Comparison of ENCODE assay signal across 21 mouse cellular contexts in genomic region chr16:85095923-85096322, GRCm38 (mm10).
DNase-seq lines count a peak whose midpoint lies in the region; ATAC-seq and TF ChIP-seq lines count a peak whose summit lies in the region.
"Had no signal": no experiment of that assay in that cellular context is flagged by ENCODE, and none has a peak within 500 bp of the region (broad histone marks: within the 10 kb centered on the region; RNA-seq: fewer than 3 reads in every experiment).

No protein-coding gene starts in this region.

- H3K27ac ChIP-seq in forebrain, embryonic 14.5 days (ENCODE audit: low read depth, low read length) = 0 out of 2 replicates have a peak overlapping the region, but pooled peaks have one; percentile 11
- H3K27ac ChIP-seq in forebrain, embryonic 12.5 days = no peak overlapping the region
- H3K27ac ChIP-seq in hindbrain, embryonic 13.5 days = peak overlapping the region; percentile 58; the same call in 1 of the 2 replicates
- no peak overlapping the region for H3K27ac ChIP-seq in hindbrain, embryonic 11.5 days (ENCODE audit: low read depth, low read length)
- no peak overlapping the region for H3K27ac ChIP-seq in lung, embryonic 14.5 days (ENCODE audit: low read depth)
- peak overlapping the region; percentile 43; the same call in 1 of the 2 replicates for H3K27ac ChIP-seq in neural tube, embryonic 13.5 days (replicated peaks)
- H3K27ac ChIP-seq: heart, embryonic 15.5 days had no signal

- no peaks in the 10 kb centered on the region for H3K9me3 ChIP-seq in forebrain, embryonic 14.5 days (replicated peaks; ENCODE audit: control insufficient read depth, low read length)
- no peaks in the 10 kb centered on the region for H3K9me3 ChIP-seq in forebrain, embryonic 12.5 days
- no peaks in the 10 kb centered on the region for H3K9me3 ChIP-seq in hindbrain, embryonic 13.5 days
- H3K9me3 ChIP-seq in hindbrain, embryonic 11.5 days (ENCODE audit: control insufficient read depth, low read length) = no peaks in the 10 kb centered on the region
- H3K9me3 ChIP-seq in lung, embryonic 14.5 days (ENCODE audit: low read depth, low read length) = no peaks in the 10 kb centered on the region
- H3K9me3 ChIP-seq in neural tube, embryonic 13.5 days = no peaks in the 10 kb centered on the region
- H3K9me3 ChIP-seq: heart, embryonic 12.5 days; heart, embryonic 15.5 days; hindbrain, embryonic 12.5 days had no signal

- H3K9ac ChIP-seq in forebrain, embryonic 14.5 days (ENCODE audit: low read length) = no peak overlapping the region
- H3K9ac ChIP-seq in forebrain, embryonic 12.5 days = no peak overlapping the region
- no peak overlapping the region for H3K9ac ChIP-seq in hindbrain, embryonic 13.5 days
- no peak overlapping the region for H3K9ac ChIP-seq in hindbrain, embryonic 11.5 days (ENCODE audit: low read depth, low read length)
- H3K9ac ChIP-seq in lung, embryonic 14.5 days = no peak overlapping the region
- no peak overlapping the region for H3K9ac ChIP-seq in neural tube, embryonic 13.5 days
- H3K9ac ChIP-seq: heart, embryonic 12.5 days; heart, embryonic 15.5 days; hindbrain, embryonic 12.5 days had no signal

- no peak overlapping the region for H3K4me2 ChIP-seq in forebrain, embryonic 14.5 days (ENCODE audit: low read length)
- H3K4me2 ChIP-seq in forebrain, embryonic 12.5 days = no peak overlapping the region
- H3K4me2 ChIP-seq in hindbrain, embryonic 13.5 days = no peak overlapping the region
- H3K4me2 ChIP-seq in hindbrain, embryonic 11.5 days (replicated peaks; ENCODE audit: low read depth, low read length) = no peak overlapping the region
- no peak overlapping the region for H3K4me2 ChIP-seq in lung, embryonic 14.5 days
- no peak overlapping the region for H3K4me2 ChIP-seq in neural tube, embryonic 13.5 days
- H3K4me2 ChIP-seq: heart, embryonic 12.5 days; heart, embryonic 15.5 days; hindbrain, embryonic 12.5 days had no signal

- no peak for TF ChIP-seq CTCF in lung, embryonic 14.5 days (IDR thresholded peaks at IDR 0.05; ENCODE audit: low read depth)

- H3K4me3 ChIP-seq in forebrain, embryonic 14.5 days (ENCODE audit: low read depth, low read length) = no peak overlapping the region
- H3K4me3 ChIP-seq in forebrain, embryonic 12.5 days (replicated peaks) = no peak overlapping the region
- H3K4me3 ChIP-seq in hindbrain, embryonic 13.5 days = no peak overlapping the region
- no peak overlapping the region for H3K4me3 ChIP-seq in hindbrain, embryonic 11.5 days (ENCODE audit: low read depth, low read length)
- H3K4me3 ChIP-seq in lung, embryonic 14.5 days (ENCODE audit: low read depth, low read length) = no peak overlapping the region
- H3K4me3 ChIP-seq in neural tube, embryonic 13.5 days = no peak overlapping the region
- H3K4me3 ChIP-seq: heart, embryonic 12.5 days; heart, embryonic 15.5 days; hindbrain, embryonic 12.5 days had no signal

- no peak for ATAC-seq in forebrain, embryonic 14.5 days
- no peak for ATAC-seq in forebrain, embryonic 12.5 days (ENCODE audit: low FRiP score)
- no peak for ATAC-seq in hindbrain, embryonic 13.5 days (ENCODE audit: low FRiP score)
- ATAC-seq in hindbrain, embryonic 11.5 days (ENCODE audit: low FRiP score) = no peak
- peak; percentile 51; the same call in 1 of the 2 replicates for ATAC-seq in lung, embryonic 14.5 days (ENCODE audit: insufficient read depth)
- ATAC-seq in neural tube, embryonic 13.5 days (ENCODE audit: low read depth) = no peak
- ATAC-seq: CD4-positive, CD25-positive, alpha-beta regulatory T cell, adult 4 months; inflammation-experienced regulatory T-cells, adult 6 months; intestine, embryonic 16.5 days had no signal

- H3K4me1 ChIP-seq in forebrain, embryonic 14.5 days (ENCODE audit: control insufficient read depth, insufficient read depth, low read length) = peaks cover 38% of the 10 kb centered on the region
- H3K4me1 ChIP-seq in forebrain, embryonic 12.5 days = peaks cover 46% of the 10 kb centered on the region
- peaks cover 68% of the 10 kb centered on the region for H3K4me1 ChIP-seq in hindbrain, embryonic 13.5 days (replicated peaks)
- no peaks in the 10 kb centered on the region for H3K4me1 ChIP-seq in hindbrain, embryonic 11.5 days (replicated peaks; ENCODE audit: control insufficient read depth, insufficient read depth, low read length)
- no peaks in the 10 kb centered on the region for H3K4me1 ChIP-seq in lung, embryonic 14.5 days (ENCODE audit: insufficient read depth)
- peaks cover 70% of the 10 kb centered on the region for H3K4me1 ChIP-seq in neural tube, embryonic 13.5 days (replicated peaks)

- no peaks in the 10 kb centered on the region for H3K27me3 ChIP-seq in forebrain, embryonic 14.5 days (replicated peaks; ENCODE audit: control insufficient read depth, insufficient read depth, low read length)
- H3K27me3 ChIP-seq in forebrain, embryonic 12.5 days = no peaks in the 10 kb centered on the region
- no peaks in the 10 kb centered on the region for H3K27me3 ChIP-seq in hindbrain, embryonic 13.5 days
- no peaks in the 10 kb centered on the region for H3K27me3 ChIP-seq in hindbrain, embryonic 11.5 days (ENCODE audit: control insufficient read depth, insufficient read depth, low read length)
- no peaks in the 10 kb centered on the region for H3K27me3 ChIP-seq in lung, embryonic 14.5 days (ENCODE audit: insufficient read depth, low read length)
- no peaks in the 10 kb centered on the region for H3K27me3 ChIP-seq in neural tube, embryonic 13.5 days
- H3K27me3 ChIP-seq: heart, embryonic 12.5 days; heart, embryonic 15.5 days; hindbrain, embryonic 12.5 days had no signal

- DNase-seq in forebrain, embryonic 14.5 days (ENCODE audit: low spot score) = no peak
- DNase-seq in hindbrain, embryonic 11.5 days (ENCODE audit: low spot score) = no peak
- DNase-seq in lung, embryonic 14.5 days = peak; percentile 55
- DNase-seq in lung, adult 18-20 months = no peak
- DNase-seq in neural tube, embryonic 10.5 days (ENCODE audit: extremely low spot score, low spot score) = no peak
- DNase-seq: adrenal gland, adult 2 months; adrenal gland, postnatal 14 days; cerebellum, adult 11 months; gastrocnemius, postnatal 25 days; heart, adult 18-20 months; heart, postnatal 10 days; heart, postnatal 36 days had no signal

- WGBS in forebrain, embryonic 14.5 days = 98% methylated on average over 2 of the region's 2 CpGs
- 94% methylated on average over 2 of the region's 2 CpGs for WGBS in forebrain, embryonic 12.5 days
- 92% methylated on average over 2 of the region's 2 CpGs for WGBS in hindbrain, embryonic 13.5 days
- 93% methylated on average over 2 of the region's 2 CpGs for WGBS in hindbrain, embryonic 11.5 days
- 72% methylated on average over 2 of the region's 2 CpGs for WGBS in lung, embryonic 14.5 days
- WGBS in neural tube, embryonic 13.5 days = 94% methylated on average over 2 of the region's 2 CpGs

- H3K36me3 ChIP-seq in forebrain, embryonic 14.5 days (ENCODE audit: control insufficient read depth, insufficient read depth, low read length) = peaks cover 3% of the 10 kb centered on the region; the same call in 1 of the 2 replicates
- H3K36me3 ChIP-seq in forebrain, embryonic 12.5 days (replicated peaks) = no peaks in the 10 kb centered on the region
- peaks cover 13% of the 10 kb centered on the region; the same call in 1 of the 2 replicates for H3K36me3 ChIP-seq in hindbrain, embryonic 13.5 days
- no peaks in the 10 kb centered on the region for H3K36me3 ChIP-seq in hindbrain, embryonic 11.5 days (ENCODE audit: control insufficient read depth, insufficient read depth, low read length)
- peaks cover 9% of the 10 kb centered on the region; the same call in 1 of the 2 replicates for H3K36me3 ChIP-seq in lung, embryonic 14.5 days (ENCODE audit: insufficient read depth)
- H3K36me3 ChIP-seq in neural tube, embryonic 13.5 days = peaks cover 12% of the 10 kb centered on the region
- H3K36me3 ChIP-seq: heart, embryonic 15.5 days; hindbrain, embryonic 12.5 days had no signal

Comparison
In these comparisons a context has a peak if more than half of its experiments do, and no peak if none do; other contexts are left out.
1. H3K27ac ChIP-seq: peak in forebrain, embryonic 14.5 days (single experiment), hindbrain, embryonic 13.5 days (single experiment) and neural tube, embryonic 13.5 days (single experiment); none in forebrain, embryonic 12.5 days (single experiment), hindbrain, embryonic 11.5 days (single experiment) and lung, embryonic 14.5 days (single experiment).